Mouse (Mus musculus) ES-Bruce4 (cell line): ENCODE results near the gene D430041D05Rik.

Source experiments
- CTCF ChIP-seq: IDR thresholded peaks from one replicate; pipeline ENCODE4 v1.8.1; 2011; ENCODE audit warnings: low read depth, low read length
- EP300 ChIP-seq: IDR thresholded peaks from 2 replicates; pipeline ENCODE4 v1.6.1; 2011; ENCODE audit warnings: low read depth, low read length; ENCODE audit not compliant: insufficient read depth
- POLR2A ChIP-seq: IDR thresholded peaks from one replicate; pipeline ENCODE4 v1.8.1; 2011; ENCODE audit warnings: low read length; ENCODE audit not compliant: insufficient read depth

- TF ChIP-seq EP300 = no peak
- no peak for TF ChIP-seq POLR2A
- TF ChIP-seq CTCF = no peak
These were observed 93.2 kb downstream of the D430041D05Rik start for GRCm38 (mm10) chr2:104317631-104318030.
